Mouse (Mus musculus) adrenal gland, adult 8-10 months (tissue): ENCODE data around the gene Mgmt. TPM values are rescaled to one million over a fixed set of nuclear protein-coding genes. Genes with fewer than 3 reads are reported as not detected.

Experiments used
- DNase-seq: peaks from one replicate; pipeline ENCODE4 v3.0.0; 2022
- total RNA-seq, 4 experiments: library from RNA; stranded (reverse); gene quantifications; 2 replicates each; pipeline ENCODE4 v1.2.4; 2022

Mgmt gene
- total RNA-seq, result 1 to 10 TPM; 3.7 to 5.9 (median 4.7) TPM

DNA sequence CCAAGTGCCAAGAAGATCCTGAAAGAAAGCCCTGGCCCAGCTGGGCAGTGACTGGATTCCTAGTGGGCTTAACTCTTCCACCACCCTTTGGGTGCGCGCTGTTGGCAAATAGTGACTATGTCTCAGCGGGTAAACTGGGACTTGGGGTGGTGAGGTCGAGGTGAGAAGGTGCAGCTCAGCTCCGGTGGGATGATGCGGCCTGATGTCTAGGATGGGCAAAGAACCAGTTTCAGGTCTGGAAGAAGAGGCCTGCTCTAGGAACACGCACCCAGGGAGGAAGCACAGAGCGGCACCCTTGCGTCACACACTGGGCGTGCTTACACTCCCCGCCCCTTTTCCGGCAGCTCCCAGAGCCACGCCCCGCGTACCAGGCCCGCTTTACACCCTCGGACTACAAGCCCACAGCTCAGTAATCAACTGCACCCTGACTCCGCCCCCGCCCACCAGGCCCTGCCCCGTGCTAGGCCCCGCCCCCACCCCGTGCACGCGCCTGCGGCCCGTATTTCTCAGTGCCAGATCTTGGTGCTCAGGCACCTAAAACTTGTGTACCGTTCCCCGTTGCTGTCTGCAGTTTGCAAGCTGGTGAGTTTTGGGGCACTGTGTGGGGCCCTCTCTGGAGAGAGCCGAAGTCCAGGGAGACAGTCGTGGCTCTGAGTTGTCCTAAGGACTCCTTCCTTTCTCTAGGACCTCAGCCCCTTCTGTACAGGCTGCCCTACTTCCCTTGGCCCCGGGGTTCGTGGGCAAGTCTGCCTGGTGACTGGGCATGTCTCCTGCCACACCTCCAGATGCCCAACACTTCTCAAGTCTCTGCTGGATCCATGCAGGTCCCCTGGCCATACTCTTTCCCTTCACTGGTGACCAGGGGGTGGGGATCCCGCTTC, at the start of gene Mgmt:
TSS of gene Mgmt (plus strand) at position 509 of the 881 bp plus-strand sequence.
- peak; percentile 94 for DNase-seq

DNA sequence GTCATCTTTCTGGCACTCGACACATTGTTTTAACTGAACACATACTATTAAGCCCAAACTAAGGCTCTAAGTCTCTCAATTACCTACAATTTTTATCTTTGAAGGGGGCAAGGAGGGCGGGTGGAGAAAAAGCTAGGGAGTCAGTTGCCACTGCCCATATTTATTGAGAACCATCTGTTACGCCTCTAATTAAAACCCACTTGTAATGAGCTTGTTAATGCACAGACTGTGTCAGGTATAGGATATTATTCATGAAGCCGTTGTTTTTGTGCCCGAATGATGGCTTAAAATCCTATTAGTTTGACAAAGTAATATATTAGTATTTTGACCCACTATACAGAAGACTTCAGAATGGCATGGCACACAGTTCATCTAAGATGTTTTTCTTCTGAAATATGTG, 49.6 kb upstream of the Mgmt start:
- DNase-seq, result no peak

DNA sequence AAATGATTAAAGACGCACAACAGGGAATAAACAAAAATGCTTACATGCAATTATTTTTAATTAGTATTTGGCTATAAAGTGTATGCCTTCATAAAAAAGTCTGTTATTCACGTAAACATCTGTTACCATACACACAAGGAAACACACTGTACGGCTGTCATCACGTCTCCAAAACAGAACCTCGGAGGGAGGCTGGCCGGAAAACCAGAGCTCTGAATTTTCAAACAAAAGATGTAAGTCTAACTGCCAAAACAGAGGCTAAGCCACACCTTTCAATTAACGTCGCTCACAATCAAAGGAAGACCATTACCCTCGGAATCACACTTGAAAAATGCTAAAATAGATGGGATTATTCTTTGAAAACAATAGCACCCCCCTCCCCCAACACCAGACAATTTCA, 49.1 kb upstream of the Mgmt start:
- DNase-seq, result no peak

DNA sequence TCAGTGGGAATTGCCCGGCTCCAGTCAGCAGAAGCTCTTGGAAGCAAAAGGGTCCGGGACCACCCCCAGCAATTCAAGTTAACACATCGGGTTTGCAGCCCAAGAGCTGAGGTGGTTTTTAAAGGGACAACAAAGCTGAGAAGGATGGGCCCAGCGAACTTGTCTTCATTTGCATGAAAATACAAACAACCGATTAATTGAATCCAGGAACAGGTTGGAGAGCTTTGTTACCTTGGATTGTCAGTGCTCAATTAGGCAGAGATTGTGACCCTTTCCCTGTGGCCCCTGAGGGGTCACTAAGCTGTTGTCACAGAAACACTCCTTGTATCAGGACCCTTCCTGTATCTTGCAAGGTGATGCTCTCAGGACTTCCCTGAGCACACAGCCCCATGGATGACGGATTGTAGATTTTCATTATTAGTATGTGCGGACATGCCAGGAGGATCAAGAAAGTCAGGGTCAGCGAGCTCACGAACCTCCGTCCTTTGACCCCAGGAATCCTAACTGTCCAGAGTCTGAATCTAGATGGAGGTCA, 48.3 kb upstream of the Mgmt start:
- no peak for DNase-seq

DNA sequence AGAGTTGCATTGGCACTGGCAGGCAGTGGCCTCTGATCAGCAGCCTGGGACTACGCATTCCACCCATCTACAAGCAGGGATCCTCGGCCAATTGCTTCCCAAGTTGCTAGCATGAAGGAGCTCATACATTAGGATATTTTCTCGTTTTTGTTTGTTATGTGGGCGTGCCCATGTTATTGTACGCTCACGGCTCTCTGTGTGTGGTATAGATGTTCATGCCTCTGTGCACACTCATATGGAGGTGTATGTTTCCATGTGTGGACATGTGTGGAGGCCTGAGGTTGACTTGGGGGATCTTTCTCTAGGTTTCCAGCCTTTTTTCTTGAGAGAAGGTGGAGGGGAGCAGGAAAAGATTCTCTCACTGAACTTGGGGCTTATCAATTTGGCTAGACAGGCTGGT, 46.8 kb upstream of the Mgmt start:
- DNase-seq, result no peak

DNA sequence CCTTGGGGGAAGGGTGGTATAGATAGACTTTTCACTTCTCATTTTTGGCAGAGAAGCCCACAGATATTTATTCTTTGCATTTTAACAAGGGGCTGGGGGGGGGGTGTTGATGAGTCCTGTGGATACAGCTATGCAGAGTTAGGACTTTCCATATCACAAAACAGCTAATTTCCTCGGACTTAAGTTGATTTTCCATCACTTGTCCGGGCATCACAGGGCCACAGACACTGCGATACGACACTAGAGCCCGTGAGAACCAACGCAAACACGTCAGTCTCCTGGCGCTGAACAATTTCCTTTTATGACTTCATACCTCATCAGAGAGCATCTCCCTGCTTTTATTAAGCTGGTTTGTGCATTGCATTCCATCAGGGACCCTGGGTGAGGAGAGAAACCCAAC, 45.7 kb upstream of the Mgmt start:
- no peak for DNase-seq

DNA sequence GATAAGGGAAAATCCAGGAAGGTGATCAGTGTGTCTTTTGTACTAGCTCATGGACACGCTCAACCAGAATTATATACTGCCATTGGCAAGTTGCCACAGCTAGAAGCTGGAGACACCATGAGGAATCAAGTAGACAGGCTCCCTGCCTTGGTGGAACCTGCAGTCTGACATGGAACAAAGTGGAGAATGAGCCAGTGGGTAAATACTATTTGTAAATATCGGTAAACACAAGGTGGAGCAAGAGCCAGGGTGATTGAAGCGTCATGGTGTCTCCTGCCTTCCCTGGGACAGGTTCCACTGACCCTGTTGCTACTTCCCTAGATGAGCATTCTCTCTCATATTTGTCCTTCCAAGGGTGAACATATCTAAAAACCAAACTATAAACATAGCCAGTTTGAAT, 44.6 kb upstream of the Mgmt start:
- no peak for DNase-seq

DNA sequence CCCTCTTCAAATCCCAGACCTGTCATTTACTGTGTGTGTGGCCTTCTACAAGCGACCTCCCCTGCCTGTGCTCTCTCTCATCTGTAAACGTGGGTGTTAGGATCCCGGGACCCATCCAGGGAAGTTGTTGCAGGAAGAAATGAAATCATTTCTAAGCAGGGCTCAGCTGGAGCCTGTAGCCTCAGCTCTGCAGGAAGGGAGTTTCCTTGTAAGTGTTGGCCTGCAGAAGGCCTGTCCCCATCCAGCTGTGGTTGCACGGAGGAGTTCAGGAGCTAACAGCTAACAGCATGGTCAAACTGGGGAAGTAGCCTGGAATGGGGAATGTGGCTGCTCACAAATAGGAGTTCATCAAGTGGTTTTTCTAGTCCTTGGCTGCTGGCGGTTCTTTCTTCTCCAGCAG, 44.1 kb upstream of the Mgmt start:
- DNase-seq, result no peak

DNA sequence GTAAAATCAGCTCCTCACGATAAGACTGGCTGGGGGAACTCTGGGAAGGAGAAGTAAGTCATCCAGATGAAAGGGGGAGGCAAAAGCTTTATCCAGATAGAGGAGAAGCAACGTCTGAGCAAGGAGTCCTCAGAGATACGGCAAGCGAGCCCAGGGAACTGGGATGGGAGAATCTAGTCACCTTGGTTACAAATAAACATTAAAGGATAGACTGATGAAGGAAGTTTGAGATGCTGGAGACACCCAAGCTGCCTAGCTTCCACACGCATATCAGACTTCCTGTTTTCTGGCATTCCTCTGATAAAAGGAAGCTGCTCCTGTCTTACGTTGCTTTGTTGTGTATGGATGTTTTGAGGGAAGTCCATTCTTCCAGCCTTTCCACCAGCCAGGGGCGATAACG, 42.5 kb upstream of the Mgmt start:
- DNase-seq, result no peak

DNA sequence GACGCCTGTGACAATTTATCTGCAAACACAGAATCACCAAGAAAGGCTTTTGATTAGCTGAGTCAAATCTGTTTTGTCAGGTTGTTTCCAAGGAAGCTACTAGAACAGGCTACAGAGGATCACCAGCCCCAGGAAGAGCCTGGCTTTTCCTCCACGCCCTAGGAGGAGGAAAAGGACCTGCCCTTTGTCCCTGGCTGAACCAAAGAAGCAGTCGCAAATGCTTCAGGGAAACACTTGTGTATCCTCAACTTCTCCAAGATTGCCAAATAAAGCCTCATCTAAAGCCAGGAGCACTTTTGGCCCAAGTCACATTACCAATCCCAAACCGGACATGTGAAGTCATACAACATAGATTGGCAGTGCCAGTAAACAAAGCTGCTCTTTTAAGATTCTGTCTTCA, 41.7 kb upstream of the Mgmt start:
- no peak for DNase-seq

DNA sequence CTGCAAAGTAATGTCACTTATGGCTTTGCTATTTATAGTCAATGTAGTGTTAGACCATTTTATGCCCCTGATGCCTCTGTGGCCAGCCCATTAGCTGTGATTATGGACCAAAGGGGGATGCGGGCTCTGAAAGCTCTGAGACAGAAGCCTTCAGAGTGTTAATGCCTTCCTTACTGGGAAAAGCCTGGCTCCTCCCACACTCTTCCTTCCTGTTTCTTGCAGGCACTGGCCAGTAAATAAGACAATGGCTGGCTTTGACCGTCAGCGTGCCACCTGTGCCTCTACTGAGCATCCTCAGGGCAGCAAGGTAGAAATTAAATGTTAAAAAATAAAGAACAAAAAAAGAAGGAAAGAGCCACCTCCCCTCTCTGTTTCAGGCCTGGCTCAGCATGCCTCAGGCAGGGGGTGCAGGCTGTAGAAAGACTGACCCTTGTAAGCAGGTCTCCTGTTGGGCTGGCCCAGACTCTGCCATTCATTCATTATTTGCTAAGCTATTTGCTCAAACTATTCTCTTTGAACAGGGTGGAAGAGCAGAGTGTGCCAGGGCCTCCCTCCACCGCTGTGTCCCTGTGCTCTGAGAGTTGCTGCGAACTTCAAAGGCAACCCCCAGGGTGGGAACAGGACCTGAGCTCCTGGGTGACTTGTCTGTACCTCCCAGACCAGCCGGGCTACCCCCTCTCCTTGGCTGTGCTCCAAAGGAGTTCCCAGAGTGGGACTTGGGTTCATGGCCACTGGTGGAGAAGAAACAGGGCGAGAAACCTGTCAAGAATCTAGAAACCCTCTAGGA, 29.5 kb upstream of the Mgmt start:
- DNase-seq, result no peak

DNA sequence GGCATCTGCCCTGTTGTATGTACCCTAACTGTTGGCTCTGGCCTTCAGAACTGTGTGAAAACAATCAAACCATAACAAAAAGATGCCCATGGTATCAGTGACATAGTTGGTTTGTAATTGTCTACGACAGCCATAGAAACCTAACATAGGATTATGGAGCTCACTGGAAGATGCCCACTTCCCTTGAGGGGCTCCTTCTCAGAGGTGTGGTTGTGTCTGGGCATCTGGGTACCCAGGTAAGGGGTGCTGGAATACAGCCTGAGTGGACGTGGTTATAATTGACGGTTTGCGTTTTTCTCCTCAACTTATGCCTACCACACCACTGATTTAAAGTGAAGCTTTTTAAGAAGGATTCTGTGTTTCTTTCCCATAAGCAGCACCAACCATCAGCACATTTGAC, 28.5 kb upstream of the Mgmt start:
- no peak for DNase-seq

DNA sequence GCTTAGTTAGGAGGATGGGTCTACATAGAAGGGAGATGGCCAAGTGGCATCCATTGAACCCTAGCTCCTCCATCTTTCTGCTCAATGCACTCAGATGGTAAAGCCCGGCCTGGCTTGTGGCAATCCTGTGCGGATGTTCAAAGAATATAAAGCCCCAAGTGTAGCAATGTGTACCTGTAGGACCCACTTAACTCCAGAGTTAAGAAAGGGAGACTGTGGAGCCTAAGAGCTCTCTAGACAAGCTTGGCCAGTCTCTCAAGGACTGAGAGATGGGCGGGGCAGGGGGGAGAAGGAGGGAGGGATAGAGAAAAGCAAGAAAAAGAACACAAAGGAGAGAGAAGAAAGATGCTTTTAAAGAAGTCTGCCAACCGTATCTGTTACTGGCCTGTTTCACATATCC, 27.9 kb upstream of the Mgmt start:
- no peak for DNase-seq

DNA sequence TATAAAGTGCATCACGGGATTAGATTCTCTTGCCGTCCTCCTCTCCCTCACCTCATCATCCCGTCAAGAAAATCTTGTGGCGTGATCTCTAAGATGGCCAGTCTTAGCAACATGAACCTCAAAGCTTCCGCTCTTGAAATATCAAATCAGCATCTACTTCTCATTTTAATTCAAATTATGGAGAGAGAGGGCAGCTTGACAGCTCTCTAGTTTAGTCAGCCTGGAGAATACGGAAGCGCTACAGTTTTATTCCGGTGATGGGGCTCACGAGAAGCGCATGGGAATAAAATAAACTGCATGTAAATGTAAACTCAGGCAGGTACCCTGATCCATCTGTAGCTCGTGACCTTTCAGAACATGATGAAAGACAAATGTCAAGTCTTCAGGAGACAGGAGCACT, 22.9 kb upstream of the Mgmt start:
- DNase-seq, result no peak

DNA sequence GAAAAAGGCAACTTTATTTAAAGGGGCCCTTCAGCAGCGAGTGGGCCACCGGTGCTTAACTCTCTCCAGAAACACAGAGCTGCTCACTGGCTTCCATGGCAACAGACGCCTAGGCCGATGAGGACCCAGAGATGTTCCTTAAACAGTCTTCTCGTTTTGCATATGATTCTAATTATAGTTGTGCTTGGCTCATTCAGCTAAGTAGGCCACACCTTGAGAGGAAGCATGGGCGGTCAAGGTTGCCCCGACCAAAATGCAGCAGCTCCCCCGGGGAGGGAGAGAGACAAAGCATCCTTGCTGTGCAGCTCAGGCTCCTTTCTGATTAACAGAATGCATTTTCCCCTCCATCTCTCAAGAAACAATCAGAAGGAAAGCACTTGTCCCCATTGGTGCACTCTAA, 22.4 kb upstream of the Mgmt start:
- DNase-seq, result no peak

DNA sequence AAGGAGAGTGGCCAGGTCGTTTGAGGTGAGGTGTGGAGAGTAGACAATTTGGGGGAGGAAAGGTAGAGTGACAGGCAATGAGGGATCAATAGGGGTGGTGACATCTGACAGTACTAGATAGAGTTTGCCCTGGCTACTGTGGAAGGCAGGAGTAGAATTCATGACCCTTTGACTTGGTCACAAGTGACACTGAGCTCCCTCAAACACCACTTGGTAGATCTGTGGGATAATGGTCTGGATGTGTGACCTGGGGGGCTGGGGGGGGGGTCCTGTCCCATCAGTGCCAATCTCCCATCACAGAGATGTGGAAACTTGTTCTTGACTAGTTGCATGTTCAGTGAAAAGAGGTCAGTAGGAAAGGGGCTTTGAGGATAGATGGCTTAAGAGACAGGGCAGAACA, 20.0 kb upstream of the Mgmt start:
- no peak for DNase-seq

DNA sequence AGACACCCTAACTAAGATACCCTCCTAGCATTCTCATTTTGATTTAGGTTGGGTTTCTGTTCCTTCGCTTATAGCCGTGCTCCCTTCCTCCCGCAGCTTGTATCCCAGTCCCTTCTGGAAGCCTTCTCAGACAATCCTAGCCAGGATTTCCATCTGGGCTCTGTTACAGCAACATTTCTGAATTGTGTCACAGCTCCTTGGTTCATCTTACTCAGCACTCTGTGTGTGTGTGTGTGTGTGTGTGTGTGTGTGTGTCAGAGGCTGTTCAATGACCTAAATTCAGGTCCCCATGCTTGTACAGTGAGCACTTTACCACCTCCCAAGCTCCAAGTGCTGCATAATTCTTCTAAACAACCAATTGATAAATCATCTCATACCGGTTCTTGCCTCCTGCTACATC, 14.0 kb upstream of the Mgmt start:
- DNase-seq, result no peak

DNA sequence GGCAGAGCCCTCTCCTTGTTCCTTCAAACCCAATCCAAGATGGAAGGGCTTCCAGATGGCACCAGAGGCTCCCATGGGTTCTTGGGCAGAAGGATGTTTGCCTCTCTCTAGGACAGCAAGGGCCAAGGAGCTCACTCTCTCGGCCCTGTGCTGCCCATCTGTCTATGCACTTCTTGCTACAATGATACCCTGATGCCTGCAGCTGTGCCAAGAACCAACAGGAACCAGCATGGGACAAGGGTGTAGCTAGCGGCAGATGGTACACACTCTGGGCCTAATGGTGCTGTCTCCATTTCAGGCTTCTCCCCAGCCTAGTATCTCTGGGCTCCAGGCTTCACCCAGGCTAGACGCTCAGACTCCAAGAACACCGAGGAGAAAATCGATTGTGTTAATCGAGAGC, 6.3 kb upstream of the Mgmt start:
- DNase-seq, result no peak

DNA sequence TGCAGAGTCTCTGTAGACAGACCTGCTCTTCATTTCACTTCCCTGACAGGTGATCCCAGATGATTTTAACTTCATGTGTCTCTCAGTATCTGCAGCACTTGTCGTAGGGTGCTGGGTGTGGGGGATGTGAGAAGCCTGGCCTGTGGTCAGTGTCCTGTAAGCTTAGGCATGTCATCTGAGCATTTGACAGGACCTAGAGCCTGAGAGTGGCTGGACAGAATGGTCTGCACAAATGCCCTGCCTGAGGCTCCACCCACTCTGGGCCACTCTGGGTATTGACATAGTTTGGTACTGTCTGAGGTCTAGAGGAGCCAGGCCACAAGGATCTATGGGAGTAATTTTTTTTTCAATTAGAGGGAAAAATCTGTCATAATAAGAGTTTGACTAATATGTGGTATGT, 942 bp downstream of the Mgmt start:
- DNase-seq, result no peak

DNA sequence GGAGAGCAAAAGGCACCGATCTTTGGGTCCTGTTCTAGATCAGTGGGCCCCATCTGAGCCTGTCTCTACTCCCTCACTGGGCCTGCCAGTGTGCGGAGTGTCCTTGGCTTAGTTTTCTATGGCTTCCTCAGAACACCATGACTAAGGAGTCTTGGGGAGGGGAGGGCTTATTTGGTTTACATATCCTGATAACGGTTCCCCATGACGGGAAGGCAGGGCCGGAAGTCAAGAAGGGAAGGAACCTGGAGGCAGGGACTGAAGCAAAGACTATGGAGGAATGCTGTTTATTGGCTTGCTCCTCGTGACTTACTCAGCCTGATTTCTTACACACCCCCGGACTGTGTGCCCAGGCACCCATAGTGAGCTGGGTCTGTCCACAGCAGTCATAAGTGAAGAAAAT, 1.4 kb downstream of the Mgmt start:
- no peak for DNase-seq

DNA sequence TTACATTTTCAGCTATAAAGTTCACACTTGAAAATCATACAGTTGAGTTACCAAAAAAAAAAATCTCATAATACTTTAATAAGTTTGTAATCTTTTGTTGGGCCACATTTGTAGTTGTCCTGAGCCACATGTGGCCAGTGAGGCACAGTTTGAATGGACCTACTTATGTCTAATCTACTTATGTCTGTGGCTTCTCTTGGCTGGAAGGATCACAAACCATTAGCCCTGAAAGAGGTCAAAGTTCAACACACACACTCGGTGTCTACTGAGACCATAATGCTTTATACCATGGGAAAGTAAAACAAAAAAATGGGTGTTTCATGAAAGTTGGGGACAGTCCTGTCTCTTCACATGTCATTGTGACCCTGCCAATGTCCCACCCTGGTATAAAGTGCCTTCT, 3.1 kb downstream of the Mgmt start:
- no peak for DNase-seq

DNA sequence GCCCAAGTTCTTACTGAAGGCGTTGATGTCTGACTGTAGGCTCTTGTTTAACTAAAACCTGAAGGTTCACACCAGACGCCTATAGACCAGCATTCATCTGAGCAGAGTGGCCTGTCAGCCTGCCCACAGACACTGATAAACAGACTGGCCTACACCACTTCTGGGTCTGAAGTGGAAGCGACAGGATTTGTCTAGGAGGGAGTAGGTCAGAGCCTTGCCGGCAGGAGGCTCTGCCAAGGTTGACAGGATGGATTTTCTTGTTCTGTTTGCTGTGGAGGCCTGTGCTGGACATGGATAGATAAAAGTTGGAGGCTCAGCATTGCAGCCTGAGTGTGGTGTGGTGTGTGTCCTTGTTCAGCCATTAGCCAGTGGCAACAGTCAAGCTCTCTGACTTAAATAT, 3.6 kb downstream of the Mgmt start:
- no peak for DNase-seq

DNA sequence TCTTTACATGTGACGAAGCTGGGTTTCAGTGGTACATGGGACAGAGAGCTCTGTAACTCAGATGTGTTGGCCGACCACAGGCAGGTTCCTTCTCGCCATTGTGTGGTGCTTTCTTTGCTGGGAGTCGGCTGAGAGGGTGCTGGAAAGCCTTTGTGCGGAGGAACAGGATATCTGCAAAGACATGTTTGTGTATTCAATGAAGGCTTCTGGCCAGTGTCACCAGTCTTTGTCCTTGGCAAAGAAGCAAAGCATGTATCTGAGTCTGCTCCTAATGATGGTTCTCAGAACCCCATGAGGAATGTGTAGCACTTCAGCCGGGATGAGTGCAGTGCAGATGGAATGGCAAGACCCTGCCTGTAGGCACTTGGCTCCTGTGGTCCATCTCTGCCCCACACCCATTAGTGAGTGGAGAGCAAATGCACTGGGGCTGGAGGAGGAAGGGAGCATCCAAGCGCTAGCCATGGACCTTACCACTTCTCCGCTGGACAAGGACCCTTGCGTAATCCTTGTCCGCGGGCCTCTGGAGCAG, 14.3 kb downstream of the Mgmt start:
- DNase-seq, result no peak

DNA sequence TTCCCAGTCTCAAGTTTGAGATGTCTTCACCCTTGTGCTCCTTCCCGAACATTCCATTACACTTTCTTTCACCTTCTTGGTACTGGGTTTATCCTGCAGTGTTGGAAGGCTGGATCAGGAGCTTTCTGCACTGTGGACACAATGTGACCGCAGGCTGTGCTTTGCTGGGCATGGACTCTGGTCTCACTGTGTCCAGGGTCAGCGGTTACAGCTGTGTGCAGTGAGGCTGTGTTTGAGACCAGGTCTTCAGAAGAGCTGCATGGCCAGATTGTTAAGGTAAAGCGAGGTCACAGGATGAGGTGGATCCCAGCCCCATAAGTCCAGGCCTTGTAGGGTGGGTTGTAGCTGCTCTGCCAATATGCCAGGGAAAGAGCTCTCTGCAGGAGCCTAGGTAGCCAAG, 18.5 kb downstream of the Mgmt start:
- no peak for DNase-seq
